Mouse (Mus musculus) ES-E14 (cell line): ENCODE measurements at regions not wholly inside any gene's neighbourhood (a gene's known extent, or its start where the extent isn't known, plus 50 kb on each side); places are given as distances from the start of the nearest gene placed in this dataset.

Experiments used
- DNase-seq: peaks from one replicate; pipeline ENCODE4 v3.0.0-alpha.2; 2013; ENCODE audit warnings: low read depth, low spot score
- H3K27ac ChIP-seq: 2 replicates; pipeline ENCODE4 v1.5.1; 2012; ENCODE audit warnings: low read depth, mild to moderate bottlenecking, low read length, moderate library complexity, mixed read lengths; ENCODE audit not compliant: poor library complexity, insufficient read depth, severe bottlenecking
- H3K36me3 ChIP-seq: 2 replicates; pipeline ENCODE4 v1.6.1; 2012; ENCODE audit warnings: mild to moderate bottlenecking, low read length, moderate library complexity, mixed read lengths; ENCODE audit not compliant: control insufficient read depth, poor library complexity, insufficient read depth, severe bottlenecking
- H3K4me1 ChIP-seq, 2 experiments: fragments of 150-350 bp in 1 of 2; sonication (generic) in 1 of 2; 2 replicates each; pipeline ENCODE4 v1.6.1; 2012; ENCODE audit warnings: low read length in 2 of 2, mild to moderate bottlenecking in 1 of 2, mixed read lengths in 1 of 2; ENCODE audit not compliant: control insufficient read depth in 2 of 2, insufficient read depth in 2 of 2, poor library complexity in 1 of 2
- H3K4me3 ChIP-seq, 2 experiments: fragments of 150-350 bp in 1 of 2; sonication (generic) in 1 of 2; 2 replicates each; pipeline ENCODE4 v1.5.1; 2012; ENCODE audit warnings: low read length in 2 of 2, low read depth in 1 of 2, mild to moderate bottlenecking in 1 of 2, mixed read lengths in 1 of 2; ENCODE audit not compliant: insufficient read depth in 1 of 2, poor library complexity in 1 of 2, severe bottlenecking in 1 of 2
- H3K9ac ChIP-seq: 2 replicates; pipeline ENCODE4 v1.6.1; 2012; ENCODE audit warnings: low read depth, mild to moderate bottlenecking, low read length, mixed read lengths; ENCODE audit not compliant: poor library complexity, insufficient read depth, severe bottlenecking
- H3K9me3 ChIP-seq: fragments of 150-350 bp; sonication (generic); 2 replicates; pipeline ENCODE4 v1.6.1; 2012; ENCODE audit warnings: low read depth, mild to moderate bottlenecking, low read length; ENCODE audit not compliant: control insufficient read depth, insufficient read depth
- CHD2 ChIP-seq: IDR thresholded peaks from 2 replicates; pipeline ENCODE4 v1.6.1; 2014; ENCODE audit warnings: mild to moderate bottlenecking, low read depth, low read length, inconsistent platforms
- HCFC1 ChIP-seq: IDR thresholded peaks from 2 replicates; pipeline ENCODE4 v1.6.1; 2012; ENCODE audit warnings: low read length, inconsistent platforms, borderline replicate concordance; ENCODE audit not compliant: insufficient read depth
- MAFK ChIP-seq: IDR thresholded peaks from 2 replicates; pipeline ENCODE4 v1.6.1; 2014; ENCODE audit warnings: mild to moderate bottlenecking, low read depth, low read length, inconsistent platforms; ENCODE audit not compliant: insufficient read depth
- ZC3H11A ChIP-seq: IDR thresholded peaks from 2 replicates; pipeline ENCODE4 v1.6.1; 2012; ENCODE audit warnings: low read depth, mild to moderate bottlenecking, inconsistent platforms, low read length, borderline replicate concordance
- ZNF384 ChIP-seq: IDR thresholded peaks from 2 replicates; pipeline ENCODE4 v1.6.1; 2012; ENCODE audit warnings: low read depth, low read length, inconsistent platforms
- in situ Hi-C, 2 experiments: fragments of 600-800 bp; cut with MboI; formaldehyde crosslinking; loops; one replicate each; pipeline ENCODE4 v1.15.1; 2025; ENCODE audit warnings: low sequenced_read_pairs in 2 of 2, inconsistent platforms in 1 of 2; ENCODE audit not compliant: unreplicated experiment in 2 of 2

GRCm38 (mm10) chr2:171657125-171657524 is 386.1 kb downstream of the Cbln4 start:
- Histone ChIP-seq H3K9me3 (no peaks in the 10 kb centered on the region), H3K9ac (no peak overlapping the region), H3K4me3 (no peak overlapping the region), H3K4me1 (no peaks in the 10 kb centered on the region), H3K36me3 (no peaks in the 10 kb centered on the region), H3K27ac (no peak overlapping the region)
- TF ChIP-seq ZC3H11A: no peak
- TF ChIP-seq HCFC1: no peak
- in situ Hi-C loops: no loop called here
- no peak for DNase-seq

GRCm38 (mm10) chr2:171641730-171642129 is 401.5 kb downstream of the Cbln4 start:
- H3K27ac ChIP-seq: no peak overlapping the region
- H3K4me3 ChIP-seq: no peak overlapping the region
- H3K9ac ChIP-seq: no peak overlapping the region
- peaks cover 0 to 2% of the 10 kb centered on the region in 2 experiments; a peak in 2 of 4 replicates for H3K4me1 ChIP-seq
- TF ChIP-seq MAFK (no peak), ZNF384 (no peak)
- DNase-seq: no peak
- in situ Hi-C loops: no loop called here
- H3K36me3 ChIP-seq: no peaks in the 10 kb centered on the region
- no peaks in the 10 kb centered on the region for H3K9me3 ChIP-seq

- DNase-seq: no peak
- TF ChIP-seq ZNF384: no peak
- TF ChIP-seq HCFC1: no peak
- no peak for TF ChIP-seq ZC3H11A
- no peak for TF ChIP-seq MAFK
- no peak for TF ChIP-seq CHD2
- Histone ChIP-seq H3K4me1 (peaks cover 0 to 2% of the 10 kb centered on the region in 2 experiments; a peak in 2 of 4 replicates), H3K4me3 (no peak overlapping the region), H3K9ac (no peak overlapping the region), H3K27ac (no peak overlapping the region), H3K9me3 (no peaks in the 10 kb centered on the region), H3K36me3 (no peaks in the 10 kb centered on the region)
- in situ Hi-C loops: no loop called here
These were observed 402.8 kb downstream of the Cbln4 start for GRCm38 (mm10) chr2:171640478-171640877.

GRCm38 (mm10) chr2:171638931-171639330 is 404.3 kb downstream of the Cbln4 start:
- in situ Hi-C loops: no loop called here
- Histone ChIP-seq H3K4me3 (no peak overlapping the region), H3K4me1 (peaks cover 0 to 2% of the 10 kb centered on the region in 2 experiments; a peak in 2 of 4 replicates), H3K9ac (no peak overlapping the region), H3K9me3 (no peaks in the 10 kb centered on the region), H3K27ac (no peak overlapping the region), H3K36me3 (no peaks in the 10 kb centered on the region)
- TF ChIP-seq CHD2: no peak
- TF ChIP-seq HCFC1: no peak
- TF ChIP-seq ZNF384: no peak
- no peak for TF ChIP-seq MAFK
- TF ChIP-seq ZC3H11A: no peak
- peak; percentile 26 for DNase-seq

- H3K9me3 ChIP-seq: no peaks in the 10 kb centered on the region
- TF ChIP-seq ZC3H11A: no peak
- TF ChIP-seq CHD2: no peak
- TF ChIP-seq MAFK: no peak
- no peak for TF ChIP-seq HCFC1
- TF ChIP-seq ZNF384: no peak
- no peak overlapping the region for H3K4me3 ChIP-seq
- in situ Hi-C loops: no loop called here
- DNase-seq: no peak
- no peak overlapping the region for H3K27ac ChIP-seq
- no peaks in the 10 kb centered on the region for H3K36me3 ChIP-seq
- H3K9ac ChIP-seq: no peak overlapping the region
- H3K4me1 ChIP-seq: peaks cover 0 to 2% of the 10 kb centered on the region in 2 experiments; a peak in 2 of 4 replicates
These were observed 406.4 kb downstream of the Cbln4 start for GRCm38 (mm10) chr2:171636837-171637236.
